Mouse (Mus musculus) hindbrain, postnatal 0 days (tissue): ENCODE results near the gene Spout1. TPM values are rescaled to one million over a fixed set of nuclear protein-coding genes. Genes with fewer than 3 reads are reported as not detected.
"Not testable (repeated sequence)": the region's sequence is repeated elsewhere in the genome, so short reads cannot be mapped to it uniquely, and the experiment has no call there.

Experiments used
- ATAC-seq: fragments of 200-750 bp; cut with Nextera tagmentation; 2 replicates; pipeline ENCODE4 v1.8.0; 2017; ENCODE audit warnings: mild to moderate bottlenecking, moderate TSS enrichment, moderate library complexity
- DNase-seq: peaks from one replicate; pipeline ENCODE4 v3.0.0-alpha.2; 2015; ENCODE audit warnings: low spot score
- H3K27ac ChIP-seq: fragments of 300-500 bp; sonication (generic); 2 replicates; pipeline ENCODE4 v1.5.1; 2014; ENCODE audit warnings: mild to moderate bottlenecking
- H3K27me3 ChIP-seq: fragments of 300-500 bp; sonication (generic); 2 replicates; pipeline ENCODE4 v1.6.1; 2014; ENCODE audit warnings: low read length, mixed read lengths; ENCODE audit not compliant: insufficient read depth
- H3K36me3 ChIP-seq: fragments of 300-500 bp; sonication (generic); 2 replicates; pipeline ENCODE4 v1.6.1; 2014; ENCODE audit warnings: low read length, mixed read lengths; ENCODE audit not compliant: insufficient read depth
- H3K4me1 ChIP-seq: fragments of 300-500 bp; sonication (generic); 2 replicates; pipeline ENCODE4 v1.6.1; 2014; ENCODE audit warnings: antibody characterized with exemption, low read length, mixed read lengths; ENCODE audit not compliant: insufficient read depth
- H3K4me2 ChIP-seq: fragments of 300-500 bp; sonication (generic); 2 replicates; pipeline ENCODE4 v1.6.1; 2014; ENCODE audit warnings: low read depth, mild to moderate bottlenecking, low read length, moderate library complexity, mixed read lengths
- H3K4me3 ChIP-seq: fragments of 300-500 bp; sonication (generic); 2 replicates; pipeline ENCODE4 v1.5.1; 2014; ENCODE audit warnings: low read length
- H3K9ac ChIP-seq: fragments of 300-500 bp; sonication (generic); replicated peaks from 2 replicates; pipeline ENCODE4 v1.6.1; 2014; ENCODE audit warnings: mild to moderate bottlenecking, low read length, moderate library complexity, mixed read lengths
- H3K9me3 ChIP-seq: fragments of 300-500 bp; sonication (generic); 2 replicates; pipeline ENCODE4 v1.6.1; 2016; ENCODE audit warnings: low read length, mixed read lengths
- CTCF ChIP-seq: IDR thresholded peaks from 2 replicates; pipeline ENCODE4 v1.5.1; 2016; ENCODE audit warnings: antibody characterized with exemption, control low read depth, low read depth
- WGBS: fragments of 180-500 bp; shearing (Covaris S2); extraction: QIAGEN DNeasy Blood & Tissue Kit; methylation state at CpG from one replicate; pipeline ENCODE4 v1.1.7; 2014; 5-methylcytosine and 5-hydroxymethylcytosine counted together
- polyA plus RNA-seq: library from polyadenylated mRNA; unstranded; fragments of >200 nt; fragmentation: Nextera tagmentation; extraction: Ambion mirVana; gene quantifications from 2 replicates; pipeline ENCODE4 v1.2.1, GENCODE M21; 2015
- total RNA-seq: library from RNA; depleted of rRNA; stranded (reverse); fragments of >200 nt; gene quantifications from 2 replicates; pipeline ENCODE4 v1.2.3, GENCODE M21; 2014; rRNA removed

The Spout1 gene
- total and polyA plus RNA-seq, 2 experiments from 2014 or later, result 48.2 to 52.6 TPM

DNA sequence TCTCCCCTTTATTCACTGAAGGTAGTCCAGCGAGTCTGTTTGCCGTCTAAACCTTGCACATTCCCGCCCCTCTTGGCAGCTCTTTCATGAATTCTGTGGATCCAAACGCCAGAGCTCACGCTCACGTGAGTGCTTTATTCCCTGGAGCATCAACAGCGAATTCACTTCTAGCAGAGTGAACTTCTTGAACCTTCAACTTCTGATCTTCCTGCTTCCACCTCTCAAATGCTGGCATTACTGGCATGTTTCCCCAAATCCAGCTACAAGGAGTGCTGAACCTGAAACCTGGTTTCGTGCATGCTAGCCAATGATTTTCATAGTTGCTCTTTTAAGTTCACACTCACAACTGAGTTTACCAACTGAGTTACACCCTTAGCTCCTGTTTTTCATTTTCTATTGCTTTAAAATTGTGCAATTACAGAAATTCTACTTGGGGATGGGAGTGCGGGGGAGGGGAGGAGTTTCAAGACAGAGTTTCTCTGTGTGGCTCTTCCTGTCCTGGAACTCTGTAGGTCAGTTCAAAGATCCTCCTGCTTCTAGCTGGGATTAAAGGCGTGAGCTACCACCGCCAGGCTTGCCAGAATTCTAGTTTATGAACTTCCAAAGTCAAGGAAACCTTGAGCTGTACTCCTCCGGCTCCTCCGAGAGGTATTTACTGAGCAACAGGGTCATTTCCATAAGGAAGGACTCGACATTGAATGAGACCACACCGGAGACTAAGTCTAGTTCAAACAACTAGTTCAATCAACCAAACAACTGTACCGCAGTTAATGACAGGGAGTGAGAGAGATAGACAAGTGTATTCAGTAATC is 45.3 kb downstream of the Spout1 start:
- Histone ChIP-seq H3K9me3 (no peaks in the 10 kb centered on the region), H3K4me3 (peak overlapping the region; percentile 79), H3K4me2 (peak overlapping the region; percentile 96), H3K27ac (peak overlapping the region; percentile 87), H3K27me3 (no peaks in the 10 kb centered on the region), H3K9ac (peak overlapping the region; percentile 71), H3K36me3 (peaks cover 8% of the 10 kb centered on the region; the same call in 1 of the 2 replicates), H3K4me1 (peaks cover 16% of the 10 kb centered on the region; the same call in 1 of the 2 replicates)
- no peak for TF ChIP-seq CTCF
- ATAC-seq, result peak; percentile 27
- WGBS, result 20% methylated on average over 16 of the region's 16 CpGs
- DNase-seq, result peak; percentile 23

DNA sequence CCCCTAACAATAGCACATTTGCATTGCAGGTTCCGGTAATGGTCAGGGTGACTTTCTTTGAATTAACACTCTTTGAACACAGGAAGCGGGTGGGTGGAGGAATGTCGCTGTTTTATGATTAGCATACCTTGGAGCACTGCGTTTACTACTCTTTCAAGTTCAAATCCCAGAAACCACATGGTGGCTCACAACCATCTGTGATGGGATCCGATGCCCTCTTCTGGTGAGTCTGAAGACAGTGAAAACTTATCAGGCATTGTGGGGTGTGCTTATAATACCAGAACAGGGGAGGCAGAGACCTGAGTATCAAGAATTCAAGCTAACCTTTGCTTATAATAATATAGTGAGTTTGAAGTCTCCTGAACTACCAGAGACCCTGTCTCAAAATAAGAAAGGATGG is 47.0 kb downstream of the Spout1 start:
- ATAC-seq, H3K4me2 ChIP-seq, DNase-seq, H3K36me3 ChIP-seq, H3K27me3 ChIP-seq, H3K9ac ChIP-seq, H3K9me3 ChIP-seq, H3K4me3 ChIP-seq, H3K27ac ChIP-seq: not testable (repeated sequence)
- WGBS, result 64% methylated on average over 5 of the region's 5 CpGs
- peak; percentile 18; the same call in 1 of the 2 replicates for TF ChIP-seq CTCF
- peaks cover 16% of the 10 kb centered on the region; the same call in 1 of the 2 replicates for H3K4me1 ChIP-seq

DNA sequence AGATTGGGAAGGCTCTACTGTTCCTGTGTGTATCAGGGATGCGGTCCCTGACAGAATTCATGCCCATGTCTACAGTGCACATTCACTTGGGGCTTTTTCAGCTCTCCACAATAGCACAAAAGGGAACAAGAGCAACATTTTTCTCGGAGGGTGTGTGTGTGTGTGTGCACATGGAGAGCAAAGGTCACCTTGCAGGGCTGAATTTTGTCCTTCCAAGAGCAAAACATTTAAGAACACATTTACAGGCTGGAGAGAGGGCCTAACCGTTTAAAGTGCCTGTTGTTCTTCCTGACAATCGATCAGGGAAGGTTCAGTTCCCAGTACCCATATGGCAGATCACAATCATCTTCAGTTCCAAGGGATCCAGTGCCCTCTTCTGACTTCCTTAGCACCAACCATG is 48.1 kb downstream of the Spout1 start:
- ATAC-seq (no peak), DNase-seq (no peak)
- no peak overlapping the region for H3K27ac ChIP-seq
- H3K9ac ChIP-seq, result no peak overlapping the region
- H3K9me3 ChIP-seq, result no peaks in the 10 kb centered on the region
- no peaks in the 10 kb centered on the region for H3K36me3 ChIP-seq
- no peak overlapping the region for H3K4me3 ChIP-seq
- peaks cover 10% of the 10 kb centered on the region; the same call in 1 of the 2 replicates for H3K4me1 ChIP-seq
- no peaks in the 10 kb centered on the region for H3K27me3 ChIP-seq
- 88% methylated on average over 4 of the region's 4 CpGs for WGBS
- H3K4me2 ChIP-seq, result no peak overlapping the region
- TF ChIP-seq CTCF, result no peak

DNA sequence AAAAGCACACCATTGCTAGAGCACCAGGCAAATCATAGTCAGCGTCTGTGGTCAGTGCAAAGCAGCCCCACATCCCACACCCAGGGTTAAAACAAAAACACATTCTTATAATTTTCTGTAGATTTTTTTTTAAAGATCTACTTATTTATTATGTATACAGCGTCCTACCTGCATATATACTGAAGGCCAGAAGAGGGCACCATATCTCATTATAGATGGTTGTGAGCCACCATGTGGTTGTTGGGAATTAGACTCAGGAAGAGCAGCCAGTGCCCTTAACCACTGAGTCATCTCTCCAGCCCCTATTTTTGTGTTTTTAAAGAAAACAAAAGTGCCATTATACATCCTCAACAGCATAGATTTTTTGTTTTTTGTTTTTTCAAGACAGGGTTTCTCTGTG is 49.5 kb downstream of the Spout1 start:
- peak; percentile 78 for TF ChIP-seq CTCF
- no peak overlapping the region for H3K27ac ChIP-seq
- DNase-seq, result peak; percentile 79
- no peak overlapping the region for H3K9ac ChIP-seq
- no peak for ATAC-seq
- 0 out of 2 replicates have a peak, but pooled peaks cover under 1% of the 10 kb centered on the region for H3K4me1 ChIP-seq
- H3K36me3 ChIP-seq, result no peaks in the 10 kb centered on the region
- no peak overlapping the region for H3K4me2 ChIP-seq
- no peak overlapping the region for H3K4me3 ChIP-seq
- H3K27me3 ChIP-seq, result no peaks in the 10 kb centered on the region
- 29% methylated on average over 2 of the region's 2 CpGs for WGBS
- no peaks in the 10 kb centered on the region for H3K9me3 ChIP-seq

DNA sequence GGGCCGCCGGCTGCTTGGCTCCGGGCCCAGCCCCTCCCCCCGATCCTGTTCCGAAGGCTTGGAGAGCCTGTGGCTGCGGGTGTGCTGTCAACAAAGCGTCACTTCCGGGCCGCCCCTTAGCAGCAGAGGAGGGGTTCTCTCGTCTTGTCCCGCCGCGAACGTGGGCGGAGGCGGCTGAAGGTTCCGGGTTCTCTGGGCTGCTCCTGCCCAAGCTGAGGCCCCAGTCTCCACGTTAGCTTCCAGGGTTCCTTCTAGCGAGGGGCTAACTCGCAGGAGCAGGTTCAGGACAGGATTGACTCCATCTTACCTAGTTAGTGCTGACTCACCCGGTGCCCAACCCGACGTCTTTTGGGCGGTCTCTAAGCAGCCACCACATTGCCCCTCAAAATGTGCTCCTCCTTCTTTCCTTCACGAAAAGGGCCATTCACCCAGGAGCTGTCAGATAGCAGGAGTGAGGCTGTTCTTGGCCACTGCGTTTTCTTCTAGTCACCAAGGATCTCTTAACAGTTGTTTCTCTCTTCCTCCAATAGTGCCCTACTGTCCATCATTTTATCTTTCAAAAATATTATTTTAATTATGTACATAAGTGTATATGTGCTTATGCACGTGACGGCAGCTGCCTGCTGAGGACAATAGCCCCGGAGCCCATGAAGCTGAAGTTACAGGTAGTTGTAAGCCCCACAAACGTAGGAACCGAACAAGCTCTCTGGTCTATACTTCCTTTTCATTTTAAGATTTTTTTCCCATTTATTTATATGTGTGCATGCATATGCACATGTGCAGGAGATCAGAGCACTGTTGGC is 53.6 kb downstream of the Spout1 start, which contains the start of gene Zer1:
TSS of gene Zer1 (minus strand) at position 114 of the 803 bp plus-strand sequence.
- ATAC-seq, result peak; percentile 98
- peaks cover 11% of the 10 kb centered on the region; the same call in 1 of the 2 replicates for H3K4me1 ChIP-seq
- H3K9me3 ChIP-seq, result no peaks in the 10 kb centered on the region
- H3K4me2 ChIP-seq, result peak within 1 kb of the TSS; percentile 87
- WGBS, result 7% methylated on average over 31 of the region's 31 CpGs
- TF ChIP-seq CTCF, result no peak
- H3K36me3 ChIP-seq, result no peaks in the 10 kb centered on the region
- DNase-seq, result peak; percentile 97
- H3K4me3 ChIP-seq, result peak within 1 kb of the TSS; percentile 86
- no peaks in the 10 kb centered on the region for H3K27me3 ChIP-seq
- H3K27ac ChIP-seq, result peak within 1 kb of the TSS; percentile 92
- H3K9ac ChIP-seq, result peak within 1 kb of the TSS; percentile 92

DNA sequence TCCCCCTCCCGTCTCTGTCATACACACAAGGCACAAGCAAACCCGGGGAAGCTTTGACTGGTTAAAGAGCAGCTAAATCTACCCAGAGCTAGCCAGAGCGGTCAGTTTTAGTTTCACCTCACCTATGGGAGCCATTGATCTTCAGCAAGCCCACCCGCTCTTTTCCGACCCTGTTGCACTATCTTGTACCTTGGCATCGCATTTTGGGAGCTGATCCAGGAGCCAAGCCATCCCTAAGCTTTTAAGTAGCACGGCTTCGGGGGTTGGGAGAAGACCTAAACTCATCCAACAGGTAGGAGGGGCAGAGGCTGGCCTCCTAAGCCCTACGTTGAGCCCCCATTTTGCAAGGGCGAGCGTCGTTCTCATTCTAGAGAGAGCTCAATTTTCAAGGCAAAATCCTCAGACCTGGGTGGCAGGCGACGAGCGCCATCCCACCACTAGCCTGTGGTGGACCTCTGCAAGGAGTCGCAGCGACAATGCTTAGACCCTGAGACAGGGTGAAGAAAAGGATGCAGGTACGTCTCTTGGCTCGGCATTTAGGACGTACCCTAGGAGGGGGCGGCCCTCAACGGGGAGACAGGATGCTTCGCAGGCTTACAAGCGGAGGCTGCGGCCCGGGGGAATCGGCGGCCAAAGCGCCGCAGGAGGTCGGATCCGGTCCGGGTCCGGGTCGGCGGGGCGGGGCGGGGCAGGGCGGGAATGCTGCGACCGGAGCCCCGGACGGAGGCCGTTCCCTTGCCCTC is 54.4 kb downstream of the Spout1 start:
- no peaks in the 10 kb centered on the region for H3K36me3 ChIP-seq
- peak; percentile 73 for ATAC-seq
- TF ChIP-seq CTCF, result no peak
- peaks cover 14% of the 10 kb centered on the region; the same call in 1 of the 2 replicates for H3K4me1 ChIP-seq
- no peaks in the 10 kb centered on the region for H3K27me3 ChIP-seq
- 1% methylated on average over 43 of the region's 44 CpGs for WGBS
- H3K4me2 ChIP-seq, result peak overlapping the region; percentile 87
- DNase-seq, result peak; percentile 47
- peak overlapping the region; percentile 86 for H3K4me3 ChIP-seq
- peak overlapping the region; percentile 92 for H3K9ac ChIP-seq
- H3K27ac ChIP-seq, result peak overlapping the region; percentile 92
- no peaks in the 10 kb centered on the region for H3K9me3 ChIP-seq

Other genes starting within 250 kb of the Spout1 start
- 39.4 and 43.6 TPM in 2 replicates for gene Gle1, start 243.0 kb downstream of the Spout1 start, total RNA-seq
- gene Gle1, start 243.0 kb downstream of the Spout1 start, polyA plus RNA-seq, result 52.7 and 56.0 TPM in 2 replicates
- 716 and 902 TPM in 2 replicates for gene Sptan1, start 212.9 kb downstream of the Spout1 start, total RNA-seq
- 166 and 184 TPM in 2 replicates for gene Sptan1, start 212.9 kb downstream of the Spout1 start, polyA plus RNA-seq
- gene Wdr34, start 129.6 kb downstream of the Spout1 start, total RNA-seq, result 87.4 and 87.7 TPM in 2 replicates
- 64.5 and 66.5 TPM in 2 replicates for gene Wdr34, start 129.6 kb downstream of the Spout1 start, polyA plus RNA-seq
- 149 and 188 TPM in 2 replicates for gene Set, start 121.1 kb downstream of the Spout1 start, total RNA-seq
- gene Set, start 121.1 kb downstream of the Spout1 start, polyA plus RNA-seq, result 332 and 334 TPM in 2 replicates
- gene Pkn3, start 100.8 kb downstream of the Spout1 start, total RNA-seq, result 1.2 and 4.5 TPM in 2 replicates
- 0.99 and 1.0 TPM in 2 replicates for gene Pkn3, start 100.8 kb downstream of the Spout1 start, polyA plus RNA-seq
- 25.4 and 35.0 TPM in 2 replicates for gene Zdhhc12, start 84.8 kb downstream of the Spout1 start, total RNA-seq
- 30.2 and 32.2 TPM in 2 replicates for gene Zdhhc12, start 84.8 kb downstream of the Spout1 start, polyA plus RNA-seq
- 77.6 and 99.2 TPM in 2 replicates for gene Zer1, start 53.9 kb downstream of the Spout1 start, total RNA-seq
- gene Zer1, start 53.9 kb downstream of the Spout1 start, polyA plus RNA-seq, result 14.0 and 14.6 TPM in 2 replicates
- 106 and 109 TPM in 2 replicates for gene Tbc1d13, start 44.7 kb downstream of the Spout1 start, total RNA-seq
- gene Tbc1d13, start 44.7 kb downstream of the Spout1 start, polyA plus RNA-seq, result 9.4 and 10.8 TPM in 2 replicates
- gene Endog, start 7.0 kb downstream of the Spout1 start, total RNA-seq, result 63.7 and 64.1 TPM in 2 replicates
- 42.2 and 42.7 TPM in 2 replicates for gene Endog, start 7.0 kb downstream of the Spout1 start, polyA plus RNA-seq
- gene Kyat1, start 27.4 kb upstream of the Spout1 start, total RNA-seq, result 23.9 and 34.3 TPM in 2 replicates
- 17.0 and 17.9 TPM in 2 replicates for gene Kyat1, start 27.4 kb upstream of the Spout1 start, polyA plus RNA-seq
- gene Lrrc8a, start 59.3 kb upstream of the Spout1 start, total RNA-seq, result 66.2 and 68.4 TPM in 2 replicates
- 59.7 and 61.9 TPM in 2 replicates for gene Lrrc8a, start 59.3 kb upstream of the Spout1 start, polyA plus RNA-seq
- gene Gm28035, start 62.1 kb upstream of the Spout1 start, total RNA-seq, result 6.8 and 15.1 TPM in 2 replicates
- gene Gm28035, start 62.1 kb upstream of the Spout1 start, polyA plus RNA-seq, result 0.25 and 0.31 TPM in 2 replicates
- gene Phyhd1, start 87.7 kb upstream of the Spout1 start, total RNA-seq, result 5.6 and 8.9 TPM in 2 replicates
- 6.2 and 7.4 TPM in 2 replicates for gene Phyhd1, start 87.7 kb upstream of the Spout1 start, polyA plus RNA-seq
- not detected in 2 replicates for gene Gm28038, start 102.6 kb upstream of the Spout1 start, total RNA-seq
- not detected in 2 replicates for gene Gm28038, start 102.6 kb upstream of the Spout1 start, polyA plus RNA-seq
- 43.7 and 50.4 TPM in 2 replicates for gene Dolk, start 107.9 kb upstream of the Spout1 start, total RNA-seq
- gene Dolk, start 107.9 kb upstream of the Spout1 start, polyA plus RNA-seq, result 42.1 and 43.5 TPM in 2 replicates
- gene Nup188, start 107.9 kb upstream of the Spout1 start, total RNA-seq, result 32.6 and 51.0 TPM in 2 replicates
- 11.9 and 12.6 TPM in 2 replicates for gene Nup188, start 107.9 kb upstream of the Spout1 start, polyA plus RNA-seq
- 397 and 410 TPM in 2 replicates for gene Sh3glb2, start 180.9 kb upstream of the Spout1 start, total RNA-seq
- 171 and 180 TPM in 2 replicates for gene Sh3glb2, start 180.9 kb upstream of the Spout1 start, polyA plus RNA-seq
- 67.6 and 79.9 TPM in 2 replicates for gene Miga2, start 185.8 kb upstream of the Spout1 start, total RNA-seq
- gene Miga2, start 185.8 kb upstream of the Spout1 start, polyA plus RNA-seq, result 34.4 and 35.3 TPM in 2 replicates
- 119 and 122 TPM in 2 replicates for gene Dolpp1, start 213.8 kb upstream of the Spout1 start, total RNA-seq
- gene Dolpp1, start 213.8 kb upstream of the Spout1 start, polyA plus RNA-seq, result 48.2 and 49.4 TPM in 2 replicates
- 49.3 and 51.5 TPM in 2 replicates for gene Crat, start 237.4 kb upstream of the Spout1 start, total RNA-seq
- 26.0 and 27.6 TPM in 2 replicates for gene Crat, start 237.4 kb upstream of the Spout1 start, polyA plus RNA-seq
- 140 and 156 TPM in 2 replicates for gene Ptpa, start 237.6 kb upstream of the Spout1 start, total RNA-seq
- gene Ptpa, start 237.6 kb upstream of the Spout1 start, polyA plus RNA-seq, result 133 and 138 TPM in 2 replicates